Mouse (Mus musculus): ENCODE results near the gene 2310007B03Rik.

2310007B03Rik gene

GRCm38 (mm10) chr1:93101571-93102061, 59.1 kb downstream of the 2310007B03Rik start, which contains the start of gene Kif1a:
Gene Kif1a (minus strand): TSS chr1:93101951.
- DNase-seq (ENCODE audit: low spot score in 2 of 2), result no peak

All from spleen, postnatal 36 days (tissue).